ENCODE assay signal across 10 mouse cellular contexts in the genomic region with DNA sequence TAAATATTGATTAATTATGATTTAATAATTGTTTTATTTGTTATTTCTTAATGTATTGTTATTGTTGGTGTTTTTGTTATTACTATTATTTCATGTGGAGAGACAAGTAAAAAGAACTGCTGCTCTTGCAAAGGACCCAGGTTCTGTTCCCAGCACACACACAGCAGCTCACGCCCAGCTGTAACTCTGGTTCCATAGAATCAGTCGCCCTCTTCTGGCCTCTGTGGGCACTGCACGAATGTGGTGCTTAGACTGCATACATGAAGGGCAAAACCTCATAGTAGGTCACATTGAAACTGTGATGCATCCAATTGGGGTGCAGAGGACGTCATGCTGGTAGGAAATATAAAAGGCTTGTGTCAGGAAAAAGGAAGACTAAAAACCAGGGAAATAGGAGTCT. TPM values are rescaled to one million over a fixed set of nuclear protein-coding genes. Genes with fewer than 3 reads are reported as not detected.
A peak's percentile ranks its signal among the peaks of the same experiment; 100 is the strongest.
DNase-seq lines count a peak whose midpoint lies in the region; ATAC-seq lines count a peak whose summit lies in the region.
"Had no signal": no experiment of that assay in that cellular context is flagged by ENCODE, and none has a peak within 500 bp of the region (broad histone marks: within the 10 kb centered on the region; RNA-seq: fewer than 3 reads in every experiment).

No protein-coding gene starts in this region.

- H3K4me2 ChIP-seq in midbrain, embryonic 15.5 days = no peak overlapping the region
- H3K4me2 ChIP-seq: heart, embryonic 15.5 days; midbrain, embryonic 12.5 days had no signal

- no peak overlapping the region for H3K9ac ChIP-seq in midbrain, embryonic 15.5 days
- H3K9ac ChIP-seq: heart, embryonic 15.5 days; midbrain, embryonic 12.5 days had no signal

- 48% methylated on average over 4 of the region's 4 CpGs for WGBS in midbrain, embryonic 10.5 days
- WGBS in midbrain, embryonic 15.5 days = 59% methylated on average over 4 of the region's 4 CpGs

- no peak for ATAC-seq in midbrain, embryonic 15.5 days (replicated peaks)

- H3K4me3 ChIP-seq in midbrain, embryonic 10.5 days = no peak overlapping the region
- no peak overlapping the region for H3K4me3 ChIP-seq in midbrain, embryonic 15.5 days
- H3K4me3 ChIP-seq: heart, embryonic 15.5 days; midbrain, embryonic 12.5 days had no signal

- no peaks in the 10 kb centered on the region; the same call in 1 of the 2 replicates for H3K9me3 ChIP-seq in midbrain, embryonic 10.5 days (replicated peaks)
- H3K9me3 ChIP-seq in midbrain, embryonic 15.5 days = no peaks in the 10 kb centered on the region
- H3K9me3 ChIP-seq: heart, embryonic 15.5 days; midbrain, embryonic 12.5 days had no signal

- no peak overlapping the region for H3K27ac ChIP-seq in midbrain, embryonic 10.5 days (replicated peaks)
- H3K27ac ChIP-seq in midbrain, embryonic 15.5 days = no peak overlapping the region
- H3K27ac ChIP-seq: heart, embryonic 15.5 days; midbrain, embryonic 12.5 days had no signal

- peak; percentile 52 to 57 for DNase-seq in cerebellum, postnatal 10 days
- DNase-seq in cerebellum, adult 9-10 months = no peak
- peak; percentile 33 for DNase-seq in midbrain, embryonic 10.5 days (ENCODE audit: low spot score)
- DNase-seq in embryo, embryonic 11.5 days (ENCODE audit: low read depth, low spot score) = peak; percentile 27
- DNase-seq in natural killer cell, adult 2 months (ENCODE audit: low spot score in 2 of 2) = peak; percentile 6 to 36
- DNase-seq in frontal cortex, postnatal 36 days (ENCODE audit: low spot score in 2 of 2) = no peak
- no peak for DNase-seq in ovary, postnatal 14 days (ENCODE audit: low spot score)

- H3K36me3 ChIP-seq in midbrain, embryonic 10.5 days = no peaks in the 10 kb centered on the region
- no peaks in the 10 kb centered on the region for H3K36me3 ChIP-seq in midbrain, embryonic 15.5 days (replicated peaks)
- H3K36me3 ChIP-seq: heart, embryonic 15.5 days; midbrain, embryonic 12.5 days had no signal

- H3K4me1 ChIP-seq in midbrain, embryonic 10.5 days = no peaks in the 10 kb centered on the region
- H3K4me1 ChIP-seq in midbrain, embryonic 15.5 days = no peaks in the 10 kb centered on the region
- H3K4me1 ChIP-seq: heart, embryonic 15.5 days; midbrain, embryonic 12.5 days had no signal

- H3K27me3 ChIP-seq in midbrain, embryonic 10.5 days (ENCODE audit: low read depth, poor library complexity, severe bottlenecking) = no peaks in the 10 kb centered on the region
- no peaks in the 10 kb centered on the region for H3K27me3 ChIP-seq in midbrain, embryonic 15.5 days (replicated peaks)
- H3K27me3 ChIP-seq: heart, embryonic 15.5 days; midbrain, embryonic 12.5 days had no signal

RNA-seq across cellular contexts. Expression of a gene that starts 7.1 kb away (rescaled TPM):
- polyA plus RNA-seq in midbrain, embryonic 10.5 days (2016; fragmentation: Nextera tagmentation; extraction: Ambion mirVana) = not detected in 2 replicates
- polyA plus RNA-seq in midbrain, embryonic 15.5 days (2015; fragmentation: Nextera tagmentation; extraction: Ambion mirVana) = not detected in 2 replicates
- polyA plus RNA-seq: heart, embryonic 15.5 days; midbrain, embryonic 12.5 days had no signal

RNA-seq across cellular contexts. Expression of a gene that starts 47.9 kb away (rescaled TPM):
- 55.8 and 60.4 TPM in 2 replicates for polyA plus RNA-seq in midbrain, embryonic 10.5 days (2016; fragmentation: Nextera tagmentation; extraction: Ambion mirVana)
- polyA plus RNA-seq in midbrain, embryonic 15.5 days (2015; fragmentation: Nextera tagmentation; extraction: Ambion mirVana) = 78.4 and 78.6 TPM in 2 replicates

RNA-seq across cellular contexts. Expression of a gene that starts 51.0 kb away (rescaled TPM):
- 8.4 and 9.7 TPM in 2 replicates for polyA plus RNA-seq in midbrain, embryonic 10.5 days (2016; fragmentation: Nextera tagmentation; extraction: Ambion mirVana)
- polyA plus RNA-seq in midbrain, embryonic 15.5 days (2015; fragmentation: Nextera tagmentation; extraction: Ambion mirVana) = 24.4 and 26.4 TPM in 2 replicates

Comparison
In these comparisons a context has a peak if more than half of its experiments do, and no peak if none do; other contexts are left out.
1. DNase-seq: peak in cerebellum, postnatal 10 days (2 of 2), midbrain, embryonic 10.5 days (single experiment), embryo, embryonic 11.5 days (single experiment) and natural killer cell, adult 2 months (2 of 2); none in cerebellum, adult 9-10 months (single experiment), frontal cortex, postnatal 36 days (0 of 2) and ovary, postnatal 14 days (single experiment).